Mouse (Mus musculus) ES-E14 (cell line): ENCODE results near the gene Dand5. TPM values are rescaled to one million over a fixed set of nuclear protein-coding genes. Genes with fewer than 3 reads are reported as not detected.

Experiments
- DNase-seq: peaks from one replicate; pipeline ENCODE4 v3.0.0-alpha.2; 2013; ENCODE audit warnings: low read depth, low spot score
- H3K27ac ChIP-seq: 2 replicates; pipeline ENCODE4 v1.5.1; 2012; ENCODE audit warnings: low read depth, mild to moderate bottlenecking, low read length, moderate library complexity, mixed read lengths; ENCODE audit not compliant: poor library complexity, insufficient read depth, severe bottlenecking
- H3K36me3 ChIP-seq: 2 replicates; pipeline ENCODE4 v1.6.1; 2012; ENCODE audit warnings: mild to moderate bottlenecking, low read length, moderate library complexity, mixed read lengths; ENCODE audit not compliant: control insufficient read depth, poor library complexity, insufficient read depth, severe bottlenecking
- H3K4me1 ChIP-seq, 2 experiments: fragments of 150-350 bp in 1 of 2; sonication (generic) in 1 of 2; 2 replicates each; pipeline ENCODE4 v1.6.1; 2012; ENCODE audit warnings: low read length in 2 of 2, mild to moderate bottlenecking in 1 of 2, mixed read lengths in 1 of 2; ENCODE audit not compliant: control insufficient read depth in 2 of 2, insufficient read depth in 2 of 2, poor library complexity in 1 of 2
- H3K4me3 ChIP-seq, 2 experiments: fragments of 150-350 bp in 1 of 2; sonication (generic) in 1 of 2; 2 replicates each; pipeline ENCODE4 v1.5.1; 2012; ENCODE audit warnings: low read length in 2 of 2, low read depth in 1 of 2, mild to moderate bottlenecking in 1 of 2, mixed read lengths in 1 of 2; ENCODE audit not compliant: insufficient read depth in 1 of 2, poor library complexity in 1 of 2, severe bottlenecking in 1 of 2
- H3K9ac ChIP-seq: 2 replicates; pipeline ENCODE4 v1.6.1; 2012; ENCODE audit warnings: low read depth, mild to moderate bottlenecking, low read length, mixed read lengths; ENCODE audit not compliant: poor library complexity, insufficient read depth, severe bottlenecking
- H3K9me3 ChIP-seq: fragments of 150-350 bp; sonication (generic); 2 replicates; pipeline ENCODE4 v1.6.1; 2012; ENCODE audit warnings: low read depth, mild to moderate bottlenecking, low read length; ENCODE audit not compliant: control insufficient read depth, insufficient read depth
- CHD2 ChIP-seq: IDR thresholded peaks from 2 replicates; pipeline ENCODE4 v1.6.1; 2014; ENCODE audit warnings: mild to moderate bottlenecking, low read depth, low read length, inconsistent platforms
- HCFC1 ChIP-seq: IDR thresholded peaks from 2 replicates; pipeline ENCODE4 v1.6.1; 2012; ENCODE audit warnings: low read length, inconsistent platforms, borderline replicate concordance; ENCODE audit not compliant: insufficient read depth
- MAFK ChIP-seq: IDR thresholded peaks from 2 replicates; pipeline ENCODE4 v1.6.1; 2014; ENCODE audit warnings: mild to moderate bottlenecking, low read depth, low read length, inconsistent platforms; ENCODE audit not compliant: insufficient read depth
- ZC3H11A ChIP-seq: IDR thresholded peaks from 2 replicates; pipeline ENCODE4 v1.6.1; 2012; ENCODE audit warnings: low read depth, mild to moderate bottlenecking, inconsistent platforms, low read length, borderline replicate concordance
- ZNF384 ChIP-seq: IDR thresholded peaks from 2 replicates; pipeline ENCODE4 v1.6.1; 2012; ENCODE audit warnings: low read depth, low read length, inconsistent platforms
- in situ Hi-C, 2 experiments: fragments of 600-800 bp; cut with MboI; formaldehyde crosslinking; loops; one replicate each; pipeline ENCODE4 v1.15.1; 2025; ENCODE audit warnings: low sequenced_read_pairs in 2 of 2, inconsistent platforms in 1 of 2; ENCODE audit not compliant: unreplicated experiment in 2 of 2
- total RNA-seq: library from RNA; depleted of rRNA; stranded (reverse); fragments of 300-350 nt; gene quantifications from 2 replicates; pipeline ENCODE4 v1.2.3, GENCODE M21; 2012

Gene Dand5
- total RNA-seq, 1 experiment, result 1.4 TPM

DNA sequence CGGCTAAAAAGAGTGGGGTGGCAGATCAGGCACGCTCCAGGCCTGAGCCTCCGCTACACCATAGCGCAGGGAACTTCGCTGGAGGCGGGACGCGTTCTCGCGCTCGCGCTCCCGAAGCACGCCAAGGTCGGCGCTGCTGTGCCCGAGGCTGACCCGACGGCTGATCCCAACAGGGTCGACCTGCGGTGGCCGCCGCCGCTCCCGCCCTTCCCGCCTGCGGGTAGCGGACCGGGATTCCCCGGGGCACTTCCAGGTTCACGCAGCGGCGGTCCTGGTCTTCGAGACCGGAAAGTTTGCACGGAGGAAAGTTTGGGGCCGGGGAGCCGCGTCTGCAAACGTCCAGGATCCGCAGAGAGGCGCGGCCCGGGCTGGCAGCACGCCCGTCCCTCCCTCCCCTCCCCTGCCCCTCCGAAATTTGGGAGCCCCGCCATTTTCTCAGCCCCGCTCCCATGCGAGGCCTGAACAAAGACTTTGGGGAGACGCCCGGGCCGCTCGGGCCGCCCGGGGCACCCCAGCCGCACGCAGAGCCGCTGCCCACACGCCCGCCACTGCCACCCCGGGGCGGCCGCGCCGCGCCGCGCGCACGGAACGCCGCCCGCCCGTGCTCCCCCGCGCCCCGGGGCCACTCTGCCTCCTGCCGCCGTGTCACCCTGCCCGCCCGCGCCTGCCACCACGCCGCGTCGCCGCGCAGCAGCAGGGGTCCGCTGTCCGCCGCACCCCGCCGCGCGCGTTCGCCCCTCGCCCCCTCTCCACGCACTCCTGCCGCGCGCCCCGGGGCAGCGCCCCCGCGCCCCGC, 23.3 kb downstream of the Dand5 start:
- no peak for TF ChIP-seq ZNF384
- no peak for TF ChIP-seq MAFK
- no peak for TF ChIP-seq ZC3H11A
- TF ChIP-seq CHD2, result no peak
- TF ChIP-seq HCFC1, result no peak
- DNase-seq, result no peak
- H3K4me1 ChIP-seq, result no peaks in the 10 kb centered on the region
- H3K9me3 ChIP-seq, result no peaks in the 10 kb centered on the region
- H3K27ac ChIP-seq, result no peak overlapping the region
- peak overlapping the region; percentile 69 for H3K9ac ChIP-seq
- H3K36me3 ChIP-seq, result no peaks in the 10 kb centered on the region
- in situ Hi-C loops, result no loop called here
- H3K4me3 ChIP-seq, result peak overlapping the region; percentile 60 to 79

DNA sequence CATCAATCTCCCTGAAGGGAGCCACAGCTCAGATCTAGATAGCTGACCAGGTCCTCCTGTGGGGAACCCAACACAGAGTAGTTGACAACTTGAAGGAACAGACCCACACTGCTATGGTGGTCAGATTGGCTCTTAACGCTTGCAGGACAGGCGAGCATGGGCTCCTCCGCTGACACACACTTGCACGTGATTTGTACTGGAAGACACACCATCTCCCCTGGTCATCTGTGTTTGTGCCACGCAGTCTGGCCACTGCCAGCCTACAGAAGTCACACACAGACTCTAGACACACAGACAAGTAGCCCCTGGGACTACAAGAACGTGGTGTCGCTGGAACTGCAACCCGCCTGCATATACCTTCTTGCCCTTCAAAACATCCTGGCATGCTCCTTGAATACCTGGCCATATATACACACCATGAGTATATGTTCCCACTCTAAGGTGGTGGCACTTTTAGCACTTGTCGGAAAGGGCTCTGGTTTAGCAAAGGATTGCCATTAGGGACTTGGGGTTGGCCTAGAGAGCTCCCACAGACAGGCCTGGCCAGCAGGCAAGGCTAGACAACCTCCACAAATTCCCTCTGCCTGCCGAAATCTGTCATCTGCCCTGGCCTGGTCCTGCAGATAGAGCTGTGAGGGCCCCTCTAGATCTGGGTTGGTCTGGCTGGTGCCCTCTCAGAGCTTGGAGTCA, 24.0 kb downstream of the Dand5 start:
- no peak overlapping the region for H3K9ac ChIP-seq
- no peak for DNase-seq
- peak overlapping the region; percentile 60 to 79; a peak in 2 of 4 replicates for H3K4me3 ChIP-seq
- in situ Hi-C loops, result no loop called here
- no peaks in the 10 kb centered on the region for H3K36me3 ChIP-seq
- TF ChIP-seq HCFC1 (no peak), CHD2 (no peak), ZC3H11A (no peak), MAFK (no peak), ZNF384 (no peak)
- no peaks in the 10 kb centered on the region for H3K9me3 ChIP-seq
- no peak overlapping the region for H3K27ac ChIP-seq
- no peaks in the 10 kb centered on the region for H3K4me1 ChIP-seq

DNA sequence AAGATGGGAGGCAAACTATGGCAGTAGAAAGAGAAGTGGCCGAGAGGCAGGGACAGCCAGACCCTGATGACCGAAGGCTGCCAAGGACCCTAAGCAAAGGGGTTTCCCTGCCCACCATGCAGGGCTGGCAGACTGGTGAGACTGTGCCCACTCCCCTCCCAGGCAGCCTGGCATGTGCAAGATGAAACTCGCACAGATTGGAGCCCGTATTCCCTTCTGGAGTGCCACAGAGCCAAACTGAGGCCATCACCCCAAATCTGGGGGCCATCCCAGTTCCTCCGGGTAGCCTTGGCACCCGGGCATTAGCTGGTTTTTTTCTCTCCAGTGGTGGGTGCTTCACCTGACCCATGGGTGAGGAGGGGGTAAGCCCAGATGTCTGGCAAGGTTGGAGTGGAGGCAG, 24.7 kb downstream of the Dand5 start:
- Histone ChIP-seq H3K36me3 (no peaks in the 10 kb centered on the region), H3K9me3 (no peaks in the 10 kb centered on the region), H3K27ac (no peak overlapping the region), H3K9ac (no peak overlapping the region), H3K4me1 (no peaks in the 10 kb centered on the region), H3K4me3 (no peak overlapping the region)
- no peak for TF ChIP-seq HCFC1
- no peak for TF ChIP-seq ZC3H11A
- no peak for TF ChIP-seq ZNF384
- no peak for TF ChIP-seq MAFK
- TF ChIP-seq CHD2, result no peak
- DNase-seq, result no peak
- in situ Hi-C loops, result no loop called here

DNA sequence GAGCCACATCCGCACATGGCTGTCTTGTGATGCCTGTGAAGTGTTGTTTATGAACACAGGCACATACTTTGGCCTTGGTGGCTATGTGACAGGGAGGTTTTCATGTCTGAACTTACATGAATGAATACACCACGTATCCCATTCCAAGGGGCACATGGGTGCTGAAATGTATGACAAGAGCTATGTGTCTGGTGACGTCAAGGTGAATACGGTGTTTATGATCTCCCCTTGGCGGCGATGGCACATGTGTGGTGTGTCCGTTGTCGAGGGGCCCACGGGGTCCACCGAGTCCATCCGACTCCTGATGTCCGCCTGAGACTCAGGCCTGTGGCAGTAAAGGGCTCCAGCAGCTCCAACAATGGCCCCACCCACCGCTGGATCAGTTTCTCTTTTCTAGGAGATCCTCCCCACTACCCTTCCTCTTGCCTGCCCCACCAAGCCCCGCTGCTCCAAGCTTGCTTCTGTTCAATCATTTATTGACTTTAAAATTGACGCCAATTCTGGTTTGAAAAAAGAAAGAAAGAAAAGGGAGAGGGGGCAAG, 25.3 kb downstream of the Dand5 start:
- Histone ChIP-seq H3K36me3 (no peaks in the 10 kb centered on the region), H3K9me3 (no peaks in the 10 kb centered on the region), H3K4me1 (no peaks in the 10 kb centered on the region), H3K9ac (no peak overlapping the region), H3K4me3 (no peak overlapping the region), H3K27ac (no peak overlapping the region)
- TF ChIP-seq MAFK, result no peak
- no peak for TF ChIP-seq HCFC1
- no peak for TF ChIP-seq ZNF384
- no peak for TF ChIP-seq ZC3H11A
- no peak for TF ChIP-seq CHD2
- no peak for DNase-seq
- in situ Hi-C loops, result no loop called here
